8 mouse cellular contexts compared by ENCODE assay signal in genomic region chr9:107569270-107569669, GRCm38 (mm10). TPM values are rescaled to one million over a fixed set of nuclear protein-coding genes. Genes with fewer than 3 reads are reported as not detected.
DNase-seq lines count a peak whose midpoint lies in the region; ATAC-seq and TF ChIP-seq lines count a peak whose summit lies in the region.

No protein-coding gene starts in this region.

- no peak for TF ChIP-seq CTCF in kidney, adult 2 months (conservative IDR thresholded peaks at IDR 0.05; ENCODE audit: insufficient read depth, insufficient read length, low read depth, low read length)

- no peaks in the 10 kb centered on the region for H3K9me3 ChIP-seq in hindbrain, embryonic 15.5 days
- H3K9me3 ChIP-seq in midbrain, embryonic 14.5 days (ENCODE audit: control insufficient read depth, low read length) = no peaks in the 10 kb centered on the region

- no peaks in the 10 kb centered on the region for H3K27me3 ChIP-seq in kidney, adult 2 months (replicated peaks; ENCODE audit: control insufficient read depth, insufficient read depth, low read length)
- no peaks in the 10 kb centered on the region for H3K27me3 ChIP-seq in hindbrain, embryonic 15.5 days
- no peaks in the 10 kb centered on the region for H3K27me3 ChIP-seq in midbrain, embryonic 14.5 days (ENCODE audit: control insufficient read depth, insufficient read depth, low read length)

- DNase-seq in kidney, adult 2 months = no peak
- DNase-seq in kidney, adult 8-10 months = no peak
- peak; percentile 35 for DNase-seq in brain, adult 2 months (ENCODE audit: low read depth, low spot score)
- DNase-seq in midbrain, embryonic 14.5 days = no peak
- DNase-seq in cerebellum, adult 11-12 months = no peak
- DNase-seq in adrenal gland, postnatal 14 days = no peak
- DNase-seq in cerebellum, postnatal 36 days = no peak

- H3K9ac ChIP-seq in hindbrain, embryonic 15.5 days = peak overlapping the region; percentile 88
- H3K9ac ChIP-seq in midbrain, embryonic 14.5 days (replicated peaks; ENCODE audit: low read length) = peak overlapping the region; percentile 80

- H3K36me3 ChIP-seq in kidney, adult 2 months (ENCODE audit: control insufficient read depth, insufficient read depth, low read length) = no peaks in the 10 kb centered on the region; the same call in 1 of the 2 replicates
- H3K36me3 ChIP-seq in hindbrain, embryonic 15.5 days = peaks cover 16% of the 10 kb centered on the region
- peaks cover 57% of the 10 kb centered on the region for H3K36me3 ChIP-seq in midbrain, embryonic 14.5 days (ENCODE audit: control insufficient read depth, insufficient read depth, low read length)

- no peak for TF ChIP-seq POLR2A in kidney, adult 2 months (IDR thresholded peaks at IDR 0.05; ENCODE audit: low read depth, low read length)

- peak overlapping the region; percentile 85 for H3K4me2 ChIP-seq in hindbrain, embryonic 15.5 days
- H3K4me2 ChIP-seq in midbrain, embryonic 14.5 days (ENCODE audit: low read length) = peak overlapping the region; percentile 83

- 2% methylated on average over 23 of the region's 23 CpGs for WGBS in kidney, adult 2 months
- under 1% methylated on average over 22 of the region's 23 CpGs for WGBS in hindbrain, embryonic 15.5 days
- under 1% methylated on average over 23 of the region's 23 CpGs for WGBS in midbrain, embryonic 14.5 days

- peak overlapping the region; percentile 99 for H3K27ac ChIP-seq in kidney, adult 2 months (ENCODE audit: insufficient read depth, low read depth, low read length)
- peak overlapping the region; percentile 87 for H3K27ac ChIP-seq in hindbrain, embryonic 15.5 days (replicated peaks)
- peak overlapping the region; percentile 88 for H3K27ac ChIP-seq in midbrain, embryonic 14.5 days (replicated peaks; ENCODE audit: low read depth, low read length)

- ATAC-seq in hindbrain, embryonic 15.5 days (ENCODE audit: low FRiP score, low read depth) = peak; percentile 27
- ATAC-seq in midbrain, embryonic 14.5 days (ENCODE audit: low FRiP score, low TSS enrichment) = peak; percentile 54

- peaks cover 35% of the 10 kb centered on the region; the same call in 1 of the 2 replicates for H3K4me1 ChIP-seq in kidney, adult 2 months (ENCODE audit: control insufficient read depth, insufficient read depth, low read length)
- H3K4me1 ChIP-seq in hindbrain, embryonic 15.5 days (replicated peaks) = peaks cover 47% of the 10 kb centered on the region
- H3K4me1 ChIP-seq in midbrain, embryonic 14.5 days (ENCODE audit: control insufficient read depth, insufficient read depth, low read length) = peaks cover 32% of the 10 kb centered on the region

- peak overlapping the region; percentile 81 for H3K4me3 ChIP-seq in kidney, adult 2 months (ENCODE audit: insufficient read depth, low read depth, low read length)
- H3K4me3 ChIP-seq in hindbrain, embryonic 15.5 days = peak overlapping the region; percentile 82
- peak overlapping the region; percentile 85 for H3K4me3 ChIP-seq in midbrain, embryonic 14.5 days (replicated peaks; ENCODE audit: low read depth, low read length)

RNA-seq across cellular contexts. Expression of gene Hyal2, which starts 1.5 kb away (rescaled TPM):
- 103 and 155 TPM in 2 replicates for polyA plus RNA-seq in kidney, adult 2 months (2012; rRNA removed)
- 65.8 and 67.4 TPM in 2 replicates for polyA plus RNA-seq in hindbrain, embryonic 15.5 days (2015; fragmentation: Nextera tagmentation; extraction: Ambion mirVana)
- polyA plus RNA-seq in midbrain, embryonic 14.5 days (2014; fragmentation: Nextera tagmentation; extraction: Ambion mirVana) = 86.8 and 97.7 TPM in 2 replicates
- 35.0 and 38.9 TPM in 2 replicates for total RNA-seq in adrenal gland, postnatal 14 days (2021)

RNA-seq across cellular contexts. Expression of gene Tusc2, which starts 6.2 kb away (rescaled TPM):
- 82.5 and 93.8 TPM in 2 replicates for polyA plus RNA-seq in kidney, adult 2 months (2012; rRNA removed)
- 119 and 129 TPM in 2 replicates for polyA plus RNA-seq in hindbrain, embryonic 15.5 days (2015; fragmentation: Nextera tagmentation; extraction: Ambion mirVana)
- 119 and 120 TPM in 2 replicates for polyA plus RNA-seq in midbrain, embryonic 14.5 days (2014; fragmentation: Nextera tagmentation; extraction: Ambion mirVana)
- 32.7 and 37.9 TPM in 2 replicates for total RNA-seq in adrenal gland, postnatal 14 days (2021)

RNA-seq across cellular contexts. Expression of gene Hyal1, which starts 7.5 kb away (rescaled TPM):
- polyA plus RNA-seq in kidney, adult 2 months (2012; rRNA removed) = 8.1 and 9.4 TPM in 2 replicates
- polyA plus RNA-seq in hindbrain, embryonic 15.5 days (2015; fragmentation: Nextera tagmentation; extraction: Ambion mirVana) = 7.5 and 8.4 TPM in 2 replicates
- polyA plus RNA-seq in midbrain, embryonic 14.5 days (2014; fragmentation: Nextera tagmentation; extraction: Ambion mirVana) = 3.4 and 4.9 TPM in 2 replicates
- total RNA-seq in adrenal gland, postnatal 14 days (2021) = 9.9 and 17.6 TPM in 2 replicates

RNA-seq across cellular contexts. Expression of gene Naa80, which starts 9.4 kb away (rescaled TPM):
- 43.0 and 62.8 TPM in 2 replicates for polyA plus RNA-seq in kidney, adult 2 months (2012; rRNA removed)
- polyA plus RNA-seq in hindbrain, embryonic 15.5 days (2015; fragmentation: Nextera tagmentation; extraction: Ambion mirVana) = 17.6 and 19.5 TPM in 2 replicates
- polyA plus RNA-seq in midbrain, embryonic 14.5 days (2014; fragmentation: Nextera tagmentation; extraction: Ambion mirVana) = 14.1 and 18.2 TPM in 2 replicates
- total RNA-seq in adrenal gland, postnatal 14 days (2021) = 19.6 and 21.0 TPM in 2 replicates

RNA-seq across cellular contexts. Expression of gene Hyal3, which starts 11.3 kb away (rescaled TPM):
- 1.6 and 2.1 TPM in 2 replicates for polyA plus RNA-seq in kidney, adult 2 months (2012; rRNA removed)
- polyA plus RNA-seq in hindbrain, embryonic 15.5 days (2015; fragmentation: Nextera tagmentation; extraction: Ambion mirVana) = 1.8 and 2.2 TPM in 2 replicates
- 0.89 and 1.4 TPM in 2 replicates for polyA plus RNA-seq in midbrain, embryonic 14.5 days (2014; fragmentation: Nextera tagmentation; extraction: Ambion mirVana)
- 1.4 and 1.6 TPM in 2 replicates for total RNA-seq in adrenal gland, postnatal 14 days (2021)
